Mouse (Mus musculus) stomach, postnatal 0 days (tissue): Measurements from ENCODE around the gene Mapk1ip1l.

Experiments
- CTCF ChIP-seq: IDR thresholded peaks from 2 replicates; pipeline ENCODE4 v1.5.1; 2016; ENCODE audit warnings: antibody characterized with exemption, low read depth, mild to moderate bottlenecking, moderate library complexity
- EP300 ChIP-seq: optimal IDR thresholded peaks from 2 replicates; pipeline ENCODE3; 2016; ENCODE audit warnings: antibody characterized with exemption

- TF ChIP-seq EP300: no peak
- no peak for TF ChIP-seq CTCF
Observed at GRCm38 (mm10) chr14:47346715-47347114, 48.6 kb downstream of the Mapk1ip1l start.
